Mouse (Mus musculus): ENCODE data around the gene Krba1. TPM values are rescaled to one million over a fixed set of nuclear protein-coding genes. Genes with fewer than 3 reads are reported as not detected.

Krba1 gene
- total and polyA plus RNA-seq, 2 experiments, result 5.2 to 9.2 TPM

DNA sequence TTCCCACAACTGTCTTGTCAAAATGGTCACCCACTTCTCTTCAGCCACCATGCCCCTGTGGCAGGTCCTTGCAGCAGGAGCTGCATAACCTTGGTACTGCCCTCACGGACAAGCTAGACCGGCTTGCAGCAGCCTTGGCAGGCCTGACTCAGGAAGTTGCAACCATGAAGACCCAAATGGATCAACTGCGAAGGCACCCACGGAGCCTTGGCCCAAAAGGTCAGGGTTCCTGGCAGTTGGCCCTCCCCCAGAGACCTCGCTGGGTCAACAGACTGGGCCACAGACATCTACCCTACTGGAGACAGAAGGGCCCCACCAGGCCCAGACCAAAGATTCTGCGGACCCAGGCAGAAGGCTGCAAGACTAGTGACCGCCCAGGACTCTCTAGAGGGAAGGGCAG, 20.2 kb downstream of the Krba1 start:
- H3K27me3 ChIP-seq (ENCODE audit: control insufficient read depth, insufficient read depth, low read length), result no peaks in the 10 kb centered on the region
- TF ChIP-seq CTCF (IDR thresholded peaks at IDR 0.05; ENCODE audit: low read depth, low read length) (no peak), POLR2A (IDR thresholded peaks at IDR 0.05; ENCODE audit: extremely low read depth, insufficient read depth, low read length) (no peak)
- peaks cover 8% of the 10 kb centered on the region for H3K36me3 ChIP-seq (ENCODE audit: control insufficient read depth, insufficient read depth, low read length)
- H3K9ac ChIP-seq (ENCODE audit: low read depth, low read length), result no peak overlapping the region
- no peak for DNase-seq (ENCODE audit: extremely low read depth, low read depth, low spot score)
- no peak overlapping the region for H3K4me3 ChIP-seq (ENCODE audit: insufficient read depth, low read depth, low read length)
- peaks cover 3% of the 10 kb centered on the region for H3K4me1 ChIP-seq (ENCODE audit: control insufficient read depth, insufficient read depth, low read length)
- H3K27ac ChIP-seq (replicated peaks; ENCODE audit: insufficient read depth, low read depth, low read length), result no peak overlapping the region
- 77% methylated on average over 7 of the region's 7 CpGs for WGBS
- H3K79me2 ChIP-seq (ENCODE audit: control insufficient read depth, insufficient read depth, low read length), result no peaks in the 10 kb centered on the region

DNA sequence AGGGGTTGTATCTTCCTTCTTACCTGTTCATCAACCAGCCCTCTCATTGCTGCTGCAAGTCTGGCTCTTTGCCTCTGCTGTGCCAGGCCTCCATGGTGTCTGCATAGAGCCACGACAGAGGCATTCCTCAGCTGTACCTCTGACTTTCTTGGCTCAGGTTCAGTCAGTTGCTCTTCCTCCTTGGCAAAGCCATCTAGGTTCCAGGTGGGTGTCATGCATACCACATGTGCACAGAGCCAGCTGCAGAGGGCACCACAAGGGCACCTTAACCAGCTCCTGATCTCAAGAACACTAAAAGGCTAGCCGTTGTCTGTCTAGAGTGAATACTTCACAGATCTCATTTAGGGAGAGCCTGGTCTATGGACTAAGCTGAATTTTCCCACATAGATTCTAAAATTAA, 21.1 kb downstream of the Krba1 start:
- H3K4me1 ChIP-seq (ENCODE audit: control insufficient read depth, insufficient read depth, low read length), result no peaks in the 10 kb centered on the region; the same call in 1 of the 2 replicates
- 76% methylated on average over 2 of the region's 2 CpGs for whole genome bisulfite sequencing
- no peak for DNase-seq (ENCODE audit: extremely low read depth, low read depth, low spot score)
- no peak overlapping the region for H3K27ac ChIP-seq (replicated peaks; ENCODE audit: insufficient read depth, low read depth, low read length)
- H3K36me3 ChIP-seq (ENCODE audit: control insufficient read depth, insufficient read depth, low read length), result peaks cover 8% of the 10 kb centered on the region
- no peak overlapping the region for H3K4me3 ChIP-seq (ENCODE audit: insufficient read depth, low read depth, low read length)
- H3K79me2 ChIP-seq (ENCODE audit: control insufficient read depth, insufficient read depth, low read length), result no peaks in the 10 kb centered on the region
- H3K9ac ChIP-seq (ENCODE audit: low read depth, low read length), result no peak overlapping the region
- TF ChIP-seq CTCF (IDR thresholded peaks at IDR 0.05; ENCODE audit: low read depth, low read length) (no peak), POLR2A (IDR thresholded peaks at IDR 0.05; ENCODE audit: extremely low read depth, insufficient read depth, low read length) (no peak)
- H3K27me3 ChIP-seq (ENCODE audit: control insufficient read depth, insufficient read depth, low read length), result no peaks in the 10 kb centered on the region

DNA sequence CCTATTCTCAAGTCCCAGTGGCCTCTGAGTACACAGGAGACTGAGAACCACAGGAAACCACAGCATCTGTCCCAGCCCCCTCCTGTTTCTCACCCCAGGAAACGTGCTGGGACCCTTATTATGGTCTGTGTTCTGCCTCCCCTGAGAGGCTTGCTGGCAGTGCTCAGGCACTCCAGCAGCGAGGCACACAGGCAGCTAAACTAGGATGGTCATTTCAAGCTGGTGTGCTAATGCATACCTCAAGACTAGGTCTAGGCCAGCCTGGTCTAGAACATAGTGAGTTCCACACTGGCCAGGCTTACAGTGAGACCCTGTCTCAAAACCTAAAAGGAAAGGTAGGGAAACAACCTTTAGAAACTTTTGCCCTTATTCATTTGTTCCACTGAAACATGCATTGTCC, 25.3 kb downstream of the Krba1 start:
- TF ChIP-seq CTCF (IDR thresholded peaks at IDR 0.05; ENCODE audit: low read depth, low read length), result no peak
- no peak for TF ChIP-seq POLR2A (IDR thresholded peaks at IDR 0.05; ENCODE audit: extremely low read depth, insufficient read depth, low read length)
- Histone ChIP-seq H3K4me3 (ENCODE audit: insufficient read depth, low read depth, low read length) (no peak overlapping the region), H3K27ac (replicated peaks; ENCODE audit: insufficient read depth, low read depth, low read length) (no peak overlapping the region), H3K79me2 (ENCODE audit: control insufficient read depth, insufficient read depth, low read length) (no peaks in the 10 kb centered on the region), H3K9ac (ENCODE audit: low read depth, low read length) (no peak overlapping the region), H3K27me3 (ENCODE audit: control insufficient read depth, insufficient read depth, low read length) (no peaks in the 10 kb centered on the region), H3K36me3 (ENCODE audit: control insufficient read depth, insufficient read depth, low read length) (no peaks in the 10 kb centered on the region; the same call in 1 of the 2 replicates), H3K4me1 (ENCODE audit: control insufficient read depth, insufficient read depth, low read length) (no peaks in the 10 kb centered on the region)
- DNase-seq (ENCODE audit: extremely low read depth, low read depth, low spot score), result no peak
- 31% methylated on average over 2 of the region's 2 CpGs for WGBS

DNA sequence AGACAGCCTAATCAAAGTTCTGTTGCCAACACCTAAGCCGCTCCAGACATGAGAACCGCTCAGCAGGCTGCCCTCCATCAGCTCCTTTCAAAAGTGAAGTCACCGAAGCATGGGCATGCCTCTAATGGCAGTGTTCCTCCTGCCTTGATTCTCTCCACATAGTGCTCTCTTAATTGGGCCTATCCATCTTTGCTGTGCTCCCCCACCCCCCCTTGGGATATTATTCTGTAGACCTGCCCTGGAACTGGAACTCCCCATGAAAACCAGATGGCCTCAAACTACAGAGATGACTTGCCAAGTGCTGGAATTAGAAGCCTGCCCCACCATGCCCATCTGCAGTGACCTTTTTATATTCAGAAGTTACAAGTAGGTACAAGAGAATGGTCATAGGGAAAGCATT, 27.9 kb downstream of the Krba1 start:
- Histone ChIP-seq H3K27me3 (ENCODE audit: control insufficient read depth, insufficient read depth, low read length) (no peaks in the 10 kb centered on the region), H3K79me2 (ENCODE audit: control insufficient read depth, insufficient read depth, low read length) (no peaks in the 10 kb centered on the region), H3K27ac (replicated peaks; ENCODE audit: insufficient read depth, low read depth, low read length) (no peak overlapping the region), H3K4me1 (ENCODE audit: control insufficient read depth, insufficient read depth, low read length) (no peaks in the 10 kb centered on the region), H3K9ac (ENCODE audit: low read depth, low read length) (no peak overlapping the region), H3K36me3 (ENCODE audit: control insufficient read depth, insufficient read depth, low read length) (no peaks in the 10 kb centered on the region), H3K4me3 (ENCODE audit: insufficient read depth, low read depth, low read length) (no peak overlapping the region)
- WGBS, result 96% methylated on average over 3 of the region's 3 CpGs
- TF ChIP-seq CTCF (IDR thresholded peaks at IDR 0.05; ENCODE audit: low read depth, low read length), result no peak
- no peak for TF ChIP-seq POLR2A (IDR thresholded peaks at IDR 0.05; ENCODE audit: extremely low read depth, insufficient read depth, low read length)
- no peak for DNase-seq (ENCODE audit: extremely low read depth, low read depth, low spot score)

DNA sequence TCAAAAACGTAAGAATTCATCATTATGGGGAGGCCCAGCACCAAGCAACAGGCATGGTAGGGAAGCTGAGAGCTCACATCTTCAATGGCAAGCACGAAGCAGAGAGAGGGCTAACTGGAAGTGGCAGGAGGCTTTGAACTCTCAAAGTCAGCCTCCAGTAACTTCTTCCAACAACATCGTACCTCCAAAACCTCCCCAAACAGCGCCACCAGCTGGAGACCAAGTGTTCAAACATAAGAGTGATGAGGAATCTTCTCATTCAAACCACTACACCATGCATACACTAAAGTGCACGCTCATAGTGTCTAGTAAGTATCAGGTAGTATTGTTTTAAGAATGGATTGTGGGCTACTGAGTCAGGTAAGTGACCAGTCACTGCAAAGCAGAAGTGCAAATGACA, 28.7 kb downstream of the Krba1 start:
- H3K79me2 ChIP-seq (ENCODE audit: control insufficient read depth, insufficient read depth, low read length), result no peaks in the 10 kb centered on the region
- no peak for DNase-seq (ENCODE audit: extremely low read depth, low read depth, low spot score)
- 81% methylated on average over 5 of the region's 5 CpGs for WGBS
- peaks cover 3% of the 10 kb centered on the region for H3K4me1 ChIP-seq (ENCODE audit: control insufficient read depth, insufficient read depth, low read length)
- TF ChIP-seq CTCF (IDR thresholded peaks at IDR 0.05; ENCODE audit: low read depth, low read length), result no peak
- no peak for TF ChIP-seq POLR2A (IDR thresholded peaks at IDR 0.05; ENCODE audit: extremely low read depth, insufficient read depth, low read length)
- no peaks in the 10 kb centered on the region for H3K36me3 ChIP-seq (ENCODE audit: control insufficient read depth, insufficient read depth, low read length)
- H3K4me3 ChIP-seq (ENCODE audit: insufficient read depth, low read depth, low read length), result no peak overlapping the region
- H3K27me3 ChIP-seq (ENCODE audit: control insufficient read depth, insufficient read depth, low read length), result no peaks in the 10 kb centered on the region
- no peak overlapping the region for H3K9ac ChIP-seq (ENCODE audit: low read depth, low read length)
- H3K27ac ChIP-seq (replicated peaks; ENCODE audit: insufficient read depth, low read depth, low read length), result no peak overlapping the region

DNA sequence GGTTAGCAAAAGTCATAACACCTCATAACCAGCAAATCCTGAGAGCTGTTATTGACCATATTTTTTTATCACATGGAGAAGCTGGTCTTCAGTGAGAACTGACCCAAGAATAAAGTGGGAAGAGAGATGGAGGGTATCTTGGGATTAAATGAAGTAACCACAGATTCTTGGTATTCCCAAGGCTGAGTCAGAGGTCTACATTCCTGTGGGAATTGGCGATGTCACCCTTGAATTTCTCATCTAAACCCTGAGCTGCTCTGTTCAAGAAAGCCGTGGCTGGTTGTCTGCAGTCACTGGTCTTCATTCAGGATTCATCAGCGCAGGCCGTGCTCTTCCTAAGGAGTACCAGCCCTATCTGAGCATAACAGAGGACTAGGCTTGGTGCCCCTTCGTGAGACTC, 31.6 kb downstream of the Krba1 start:
- Histone ChIP-seq H3K79me2 (ENCODE audit: control insufficient read depth, insufficient read depth, low read length) (no peaks in the 10 kb centered on the region), H3K4me1 (ENCODE audit: control insufficient read depth, insufficient read depth, low read length) (peaks cover 5% of the 10 kb centered on the region), H3K4me3 (ENCODE audit: insufficient read depth, low read depth, low read length) (no peak overlapping the region), H3K9ac (ENCODE audit: low read depth, low read length) (no peak overlapping the region), H3K27ac (replicated peaks; ENCODE audit: insufficient read depth, low read depth, low read length) (no peak overlapping the region), H3K36me3 (ENCODE audit: control insufficient read depth, insufficient read depth, low read length) (no peaks in the 10 kb centered on the region), H3K27me3 (ENCODE audit: control insufficient read depth, insufficient read depth, low read length) (no peaks in the 10 kb centered on the region)
- TF ChIP-seq POLR2A (IDR thresholded peaks at IDR 0.05; ENCODE audit: extremely low read depth, insufficient read depth, low read length) (no peak), CTCF (IDR thresholded peaks at IDR 0.05; ENCODE audit: low read depth, low read length) (no peak)
- 89% methylated on average over 5 of the region's 5 CpGs for WGBS
- no peak for DNase-seq (ENCODE audit: extremely low read depth, low read depth, low spot score)

Data from liver, adult 2 months (tissue).